Mouse (Mus musculus): Measurements from ENCODE around the gene Cdh4. TPM values are rescaled to one million over a fixed set of nuclear protein-coding genes. Genes with fewer than 3 reads are reported as not detected.

Gene Cdh4
- total RNA-seq, 2 experiments from 2014 or later: 19.0 to 31.0 TPM

DNA sequence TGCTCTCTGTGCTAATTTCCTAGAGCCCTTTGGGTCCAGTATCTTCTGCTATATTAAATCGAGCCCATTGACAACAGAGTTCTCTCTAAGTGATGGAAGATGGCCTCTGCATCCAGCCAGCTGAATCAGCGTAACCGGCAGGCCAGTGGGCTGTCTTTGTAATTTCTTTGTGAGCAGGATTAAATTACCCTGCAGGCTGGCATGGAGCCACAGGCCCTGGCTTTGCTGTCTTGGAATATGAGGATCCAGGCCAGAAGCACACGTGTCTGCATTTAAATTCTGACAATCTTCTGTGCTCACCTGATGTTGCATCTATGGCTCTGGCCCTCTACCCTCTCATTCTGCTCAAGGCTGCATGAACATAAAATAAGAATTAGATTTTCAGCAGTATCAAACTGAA, 17.0 kb downstream of the Cdh4 start:
- no peak for DNase-seq (ENCODE audit: low spot score in 2 of 2)
- intact Hi-C loops (cut with DNase I): no loop called here

DNA sequence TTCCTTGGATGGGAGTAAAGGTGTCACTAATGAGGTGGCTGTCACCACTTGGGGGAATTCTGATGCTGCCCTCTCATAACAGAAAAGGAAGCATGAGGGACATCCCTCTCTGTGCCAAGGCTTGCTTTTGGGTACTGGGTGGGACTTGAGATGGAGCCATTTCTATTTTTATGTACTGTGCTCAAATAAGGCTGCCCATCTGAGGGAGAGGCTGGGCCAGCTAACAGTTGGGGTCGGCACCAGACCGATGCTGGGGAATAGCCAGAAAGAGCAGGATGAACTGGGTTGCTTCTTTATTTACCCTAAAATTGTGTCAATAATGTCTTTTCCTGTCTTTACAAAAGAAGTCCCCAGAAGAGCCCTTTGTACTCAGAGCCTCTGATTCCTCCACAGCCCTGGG, 17.4 kb downstream of the Cdh4 start:
- DNase-seq (ENCODE audit: low spot score in 2 of 2): no peak
- intact Hi-C loops (cut with DNase I): no loop called here

DNA sequence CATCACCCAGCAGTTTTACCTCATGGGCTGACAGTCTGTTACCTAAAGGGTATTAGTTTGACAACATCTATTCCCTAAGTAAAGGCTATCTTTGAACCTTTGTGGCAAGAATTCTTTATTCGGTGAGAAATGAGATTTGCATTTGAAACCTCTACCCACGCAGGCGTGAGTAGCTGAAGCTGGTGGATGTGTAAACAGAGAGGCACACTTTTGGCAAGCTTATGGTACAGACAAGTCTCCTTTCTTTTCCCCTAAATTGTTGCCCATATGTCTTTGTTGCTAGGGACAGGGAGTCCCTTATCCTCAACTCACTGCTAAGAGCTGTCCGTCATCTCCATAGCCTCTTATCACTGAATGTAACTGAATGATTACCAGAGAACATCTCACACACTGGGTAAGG, 21.3 kb downstream of the Cdh4 start:
- DNase-seq (ENCODE audit: low spot score in 2 of 2): no peak
- intact Hi-C loops (cut with DNase I): no loop called here

DNA sequence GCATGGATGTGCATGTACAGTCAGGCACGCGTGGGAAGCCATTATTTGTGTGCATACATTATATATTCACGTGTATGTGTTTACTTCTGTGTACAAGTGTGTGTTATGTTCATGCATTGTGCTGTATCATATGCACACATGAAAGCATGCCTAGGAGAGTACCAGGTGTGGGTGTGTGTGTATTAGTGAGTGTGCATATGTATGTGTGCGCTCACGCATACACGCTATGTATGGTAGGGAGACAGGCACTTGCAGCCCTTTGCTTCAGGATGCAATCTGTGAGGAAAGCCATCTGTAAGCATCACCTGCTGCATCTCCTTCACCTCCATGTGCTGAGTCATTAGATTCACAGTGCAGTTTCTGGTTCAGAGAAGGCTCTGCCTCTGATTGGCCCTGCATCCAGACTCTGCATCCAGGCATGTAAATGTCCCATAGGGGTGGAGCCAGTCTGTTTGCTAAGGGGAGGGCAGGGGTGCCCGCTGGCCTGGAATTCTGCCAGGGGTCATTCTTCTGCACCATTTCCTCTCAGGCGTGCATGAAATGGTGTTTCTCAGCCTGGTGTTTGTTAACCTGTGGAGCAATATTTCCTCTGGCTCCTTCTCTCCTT, 25.7 kb downstream of the Cdh4 start:
- no peak for DNase-seq (ENCODE audit: low spot score in 2 of 2)
- intact Hi-C loops (cut with DNase I): no loop called here

DNA sequence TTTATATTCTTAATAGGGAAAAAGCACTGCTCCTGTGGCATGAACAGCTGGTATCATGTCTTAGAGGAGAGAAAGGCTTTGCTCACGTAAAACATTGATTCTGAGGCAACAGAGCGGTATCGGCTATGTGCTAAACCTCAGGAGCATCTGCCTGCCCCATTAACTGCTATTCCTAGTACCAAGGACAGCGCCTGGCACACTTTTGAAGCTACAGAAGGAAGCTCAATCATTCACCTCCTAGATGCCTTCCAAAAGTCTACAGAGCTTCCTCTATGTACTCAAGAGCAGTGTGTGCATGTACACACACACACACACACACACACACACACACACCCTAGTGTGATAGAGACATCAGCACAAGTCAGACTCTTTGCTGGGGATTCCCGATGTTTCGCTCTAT, 34.4 kb downstream of the Cdh4 start:
- no peak for DNase-seq (ENCODE audit: low spot score in 2 of 2)
- intact Hi-C loops (cut with DNase I): no loop called here

DNA sequence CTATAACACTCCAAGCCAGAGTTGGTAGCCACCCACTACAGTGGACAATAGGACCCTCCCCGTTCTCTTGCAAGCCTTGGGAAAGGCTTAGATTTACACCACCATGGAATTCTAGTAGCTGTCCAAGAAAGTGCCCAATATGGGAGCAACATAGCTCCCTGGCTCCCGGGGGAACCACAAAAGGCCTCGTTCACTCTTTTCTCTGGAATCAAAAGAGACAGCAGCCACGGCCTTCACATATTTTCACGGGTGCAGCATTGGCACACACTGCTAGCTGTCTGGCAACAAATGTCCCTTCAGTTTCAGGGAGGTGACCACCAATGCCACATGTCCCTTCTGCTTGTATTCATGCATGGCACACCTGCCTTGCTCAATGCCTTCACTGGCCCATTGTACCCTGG, 38.6 kb downstream of the Cdh4 start:
- DNase-seq (ENCODE audit: low spot score in 2 of 2): no peak
- intact Hi-C loops (cut with DNase I): no loop called here

DNA sequence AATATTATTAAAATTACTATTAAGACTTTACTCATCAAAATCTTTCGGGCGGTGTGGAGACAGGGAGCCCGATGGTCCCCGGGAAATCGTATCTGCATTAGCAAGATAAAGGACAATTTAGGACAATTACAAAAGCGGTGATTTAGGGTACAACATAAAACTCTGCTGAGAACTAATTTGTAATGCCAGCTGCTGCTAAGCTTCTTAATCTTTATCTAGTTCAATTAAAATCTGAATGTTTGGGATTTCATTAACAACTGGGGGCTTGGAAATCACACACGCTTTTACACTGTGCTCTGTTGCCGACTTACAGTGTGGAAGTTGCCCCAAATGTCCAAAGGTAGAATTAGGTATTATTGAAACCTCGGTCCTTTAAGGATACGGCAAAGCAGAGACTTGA, 39.1 kb downstream of the Cdh4 start:
- DNase-seq (ENCODE audit: low spot score in 2 of 2): no peak
- intact Hi-C loops (cut with DNase I): no loop called here

DNA sequence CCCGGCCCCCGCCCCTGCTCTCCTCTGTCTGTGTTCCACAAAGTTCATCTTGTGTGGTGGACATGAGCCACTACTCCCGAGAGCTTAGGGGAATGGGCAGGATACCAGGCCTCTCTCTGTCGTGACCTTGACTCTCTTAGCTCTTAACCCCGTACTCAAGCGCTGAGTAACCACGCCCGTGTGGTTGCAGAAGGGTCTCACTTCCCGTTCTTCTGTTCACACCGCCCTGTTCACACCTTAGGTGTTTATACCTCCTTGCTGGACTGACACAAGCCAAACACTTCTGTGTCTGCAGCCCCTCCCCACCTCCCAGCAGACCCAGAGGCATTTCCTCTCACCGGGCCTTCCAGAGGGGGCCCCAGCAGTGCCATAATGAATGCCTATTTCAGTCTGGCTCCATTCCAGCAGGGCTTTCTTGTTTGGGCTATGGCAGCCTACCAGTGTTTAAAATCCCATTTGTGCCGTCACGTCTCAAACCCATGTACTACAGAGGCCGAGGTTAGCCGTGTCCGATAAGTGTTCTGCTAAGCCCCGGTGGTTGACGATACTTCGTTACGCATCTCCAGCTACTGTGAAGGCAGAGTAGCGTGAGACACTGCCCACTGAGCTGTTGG, 46.4 kb downstream of the Cdh4 start:
- DNase-seq (ENCODE audit: low spot score in 2 of 2): no peak
- intact Hi-C loops (cut with DNase I): no loop called here

DNA sequence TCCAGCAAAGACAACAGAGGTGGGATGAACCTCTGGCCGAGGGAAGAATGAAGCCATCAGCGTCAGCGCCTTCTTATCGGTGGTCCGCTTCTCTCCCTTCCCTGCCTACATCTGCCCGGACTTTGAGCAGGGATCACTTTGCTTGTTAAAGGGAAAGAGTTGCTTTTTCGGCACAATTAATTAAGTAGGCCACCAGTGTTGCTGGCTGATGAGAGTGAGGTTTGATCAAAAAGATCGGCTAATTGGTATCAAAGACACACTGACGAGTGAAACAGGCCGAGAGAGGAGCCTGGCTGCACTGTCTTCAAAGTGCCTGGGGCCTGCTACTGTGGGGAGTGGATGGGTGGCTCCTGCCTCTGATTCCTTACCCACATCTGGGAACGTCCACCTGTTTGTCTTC, 49.7 kb downstream of the Cdh4 start:
- intact Hi-C loops (cut with DNase I): no loop called here
- no peak for DNase-seq (ENCODE audit: low spot score in 2 of 2)

DNA sequence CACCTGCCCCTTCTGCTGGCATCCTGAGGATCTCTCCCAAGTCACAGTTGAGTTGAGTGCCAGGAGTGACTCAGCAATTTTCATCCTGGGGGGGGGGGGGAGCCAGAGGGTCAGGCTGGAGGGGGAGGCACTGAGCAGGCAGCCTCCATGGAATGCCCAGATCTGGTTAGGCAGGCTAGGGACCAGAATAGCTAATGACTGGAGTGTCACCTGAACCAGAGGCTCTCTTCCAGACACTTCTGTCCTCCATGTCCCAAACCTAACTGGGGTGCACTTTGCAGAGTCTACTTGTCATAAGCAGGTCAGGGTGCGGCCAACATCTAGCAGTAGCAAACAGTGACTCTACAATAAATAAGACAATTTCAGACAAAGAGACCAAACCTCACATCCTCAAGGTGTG, 52.0 kb downstream of the Cdh4 start:
- DNase-seq (ENCODE audit: low spot score in 2 of 2): no peak
- intact Hi-C loops (cut with DNase I): no loop called here

DNA sequence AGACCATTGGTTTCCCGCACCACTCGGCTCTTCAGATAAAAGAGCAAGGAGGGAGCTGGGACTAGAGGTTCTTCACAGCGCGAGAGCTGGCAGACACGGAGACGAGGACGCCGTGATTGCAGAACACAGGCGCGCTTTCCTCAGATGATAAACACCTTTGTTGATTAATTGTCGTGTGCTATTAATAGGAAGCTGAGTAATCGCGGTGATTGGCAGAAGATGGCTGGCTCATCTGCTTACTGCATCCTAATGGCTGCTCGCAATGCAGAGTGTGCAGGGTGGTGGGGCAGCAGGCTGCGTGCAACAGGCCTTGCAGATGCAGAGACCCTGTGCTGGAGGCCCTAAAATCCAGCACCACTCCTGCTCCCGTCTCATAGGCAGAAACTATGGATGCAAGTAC, 68.2 kb downstream of the Cdh4 start:
- DNase-seq (ENCODE audit: low spot score in 2 of 2): no peak
- intact Hi-C loops (cut with DNase I): no loop called here

DNA sequence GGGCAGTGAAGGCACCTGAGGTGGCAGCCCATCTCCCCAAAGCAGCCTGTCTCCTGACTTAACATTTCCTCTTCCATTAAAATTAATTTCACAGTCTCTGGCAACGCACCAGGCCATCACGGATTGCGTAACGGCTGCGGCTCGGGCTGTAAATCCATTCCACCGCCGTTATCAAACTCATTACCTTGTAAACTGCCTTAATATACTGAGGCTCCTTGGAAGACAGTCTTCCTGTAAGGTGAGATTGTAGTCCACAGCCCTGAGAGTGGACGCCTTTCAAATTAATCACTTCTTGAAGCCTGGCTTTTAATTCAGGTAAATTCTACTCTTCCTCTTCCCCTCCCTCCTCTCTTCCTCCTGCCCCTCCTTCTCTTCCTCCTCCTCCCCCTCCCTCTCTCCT, 74.3 kb downstream of the Cdh4 start:
- no peak for DNase-seq (ENCODE audit: low spot score in 2 of 2)
- intact Hi-C loops (cut with DNase I): no loop called here

DNA sequence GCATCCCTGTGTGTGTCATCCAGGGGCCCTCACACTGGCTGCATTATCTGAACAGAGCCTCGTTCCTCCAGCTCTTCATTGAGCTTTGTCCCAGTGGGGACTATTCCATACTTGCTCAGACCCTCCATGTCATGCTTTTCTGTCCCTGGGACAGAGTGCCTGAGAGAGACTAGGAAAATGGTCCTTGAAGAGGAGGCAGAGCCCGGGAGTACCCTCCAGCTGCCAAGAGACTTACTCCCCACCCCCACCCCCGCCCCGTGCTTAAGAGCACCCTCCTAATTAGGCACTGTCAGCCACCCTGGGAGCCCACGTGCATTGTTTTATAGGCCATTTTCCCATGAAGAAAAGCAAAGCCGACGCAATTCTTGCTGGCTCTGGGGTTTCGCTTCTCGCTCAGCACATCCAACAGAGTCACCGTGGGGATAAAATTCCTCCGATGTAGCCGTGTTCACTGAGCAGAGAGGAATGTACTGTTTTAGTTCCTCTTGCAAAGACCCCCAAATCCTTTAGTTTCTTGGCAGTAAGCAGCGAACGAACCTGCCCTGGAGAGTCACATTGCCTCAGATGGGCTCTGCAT, 76.3 kb downstream of the Cdh4 start:
- DNase-seq (ENCODE audit: low spot score in 2 of 2): no peak
- intact Hi-C loops (cut with DNase I): no loop called here

DNA sequence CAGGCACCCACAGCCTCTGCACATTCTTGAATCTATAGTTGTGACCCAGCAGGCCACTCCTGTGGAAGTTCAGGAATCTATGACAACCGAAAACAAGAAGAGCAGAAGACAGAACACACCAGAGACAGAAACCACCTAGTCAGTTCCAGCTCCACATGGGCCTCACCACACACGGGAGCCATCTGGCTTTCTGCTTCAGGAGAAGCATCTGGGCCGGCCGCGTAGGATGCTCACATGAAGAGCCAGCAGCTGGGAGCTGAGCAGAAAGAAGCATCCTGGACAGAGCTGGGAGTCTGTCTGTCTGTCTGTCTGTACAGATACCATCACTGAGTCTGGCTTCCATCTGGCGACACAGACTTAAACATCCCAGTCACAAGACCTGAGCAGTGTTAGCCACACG, 76.9 kb downstream of the Cdh4 start:
- intact Hi-C loops (cut with DNase I): no loop called here
- DNase-seq (ENCODE audit: low spot score in 2 of 2): peak; percentile 22 to 41

DNA sequence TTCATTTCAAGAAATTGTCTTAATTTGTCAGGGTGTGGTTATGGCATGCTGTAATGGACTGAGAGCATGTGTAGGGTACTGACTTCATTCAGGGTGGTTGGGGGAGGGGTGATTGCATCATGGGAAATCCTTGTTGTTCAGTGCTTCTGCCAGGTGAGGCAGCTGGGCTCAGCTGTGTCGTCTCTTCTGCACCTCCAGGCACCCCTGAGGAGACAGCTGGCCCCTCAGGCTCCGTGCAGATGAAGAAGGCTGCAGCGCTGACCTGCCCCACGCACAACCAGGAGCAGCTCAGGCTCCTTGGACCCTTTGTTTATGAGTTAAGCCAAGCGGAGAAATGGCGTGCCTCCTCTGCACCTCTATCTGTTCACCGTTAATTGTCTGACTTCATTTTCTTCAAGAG, 77.7 kb downstream of the Cdh4 start:
- no peak for DNase-seq (ENCODE audit: low spot score in 2 of 2)
- intact Hi-C loops (cut with DNase I): no loop called here

DNA sequence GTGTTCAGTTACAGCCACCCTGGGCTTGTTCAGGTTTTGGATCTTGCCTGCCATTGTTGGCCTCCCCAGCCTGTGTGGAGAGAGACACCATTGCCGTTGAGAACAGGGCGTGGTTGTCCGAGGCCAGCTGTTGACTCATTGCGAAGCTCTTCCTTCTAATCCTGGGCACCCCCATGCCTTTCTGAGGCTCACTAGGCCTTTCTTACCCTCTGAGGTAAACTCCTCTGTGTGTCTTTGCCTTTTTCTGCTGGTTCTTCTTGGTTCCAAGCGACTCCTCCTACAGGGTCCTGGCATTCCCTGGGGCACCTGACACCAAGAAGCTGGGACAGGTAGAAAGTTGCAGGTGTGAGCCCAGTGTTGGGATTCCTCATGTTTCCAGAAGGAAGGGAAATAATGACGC, 78.7 kb downstream of the Cdh4 start:
- no peak for DNase-seq (ENCODE audit: low spot score in 2 of 2)
- intact Hi-C loops (cut with DNase I): no loop called here

DNA sequence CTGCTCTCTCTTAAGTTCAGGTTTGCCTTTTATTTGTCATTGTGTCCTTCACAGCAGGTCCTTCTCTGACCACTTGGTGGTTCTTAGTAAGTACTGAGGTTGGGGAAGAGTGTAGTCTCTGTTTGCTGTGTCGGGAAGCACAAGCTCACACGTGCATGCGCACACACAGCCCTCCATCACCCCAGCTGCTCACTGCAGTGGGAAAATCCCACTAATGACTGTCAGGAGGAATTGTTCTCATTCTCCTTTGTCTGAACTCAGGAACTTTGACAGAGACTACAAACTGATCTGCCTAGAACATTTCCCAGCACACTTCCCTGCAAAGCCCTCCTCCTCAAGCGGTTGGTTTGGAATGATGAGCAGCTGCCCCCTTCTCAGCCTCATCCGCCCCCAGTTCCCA, 79.2 kb downstream of the Cdh4 start:
- intact Hi-C loops (cut with DNase I): no loop called here
- no peak for DNase-seq (ENCODE audit: low spot score in 2 of 2)

DNA sequence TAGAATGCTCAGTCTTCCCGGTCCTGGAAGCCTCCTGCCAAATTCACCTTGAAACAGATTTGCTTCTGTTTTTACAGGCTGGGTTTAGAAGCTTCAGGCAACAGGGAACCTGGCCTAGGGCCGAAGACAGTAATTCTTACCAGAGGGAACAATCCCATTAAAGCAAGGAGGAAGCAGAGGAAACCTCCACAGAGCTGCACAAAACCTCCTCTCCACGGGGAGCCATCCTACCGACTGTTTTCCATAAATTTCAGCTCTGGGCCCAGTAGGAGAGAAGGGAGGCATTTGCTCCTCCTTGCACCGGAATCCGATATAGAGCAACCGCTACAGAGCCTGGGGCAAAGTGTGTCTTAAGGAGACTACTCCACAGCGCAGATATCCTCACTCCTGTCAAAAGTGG, 79.9 kb downstream of the Cdh4 start:
- DNase-seq (ENCODE audit: low spot score in 2 of 2): no peak
- intact Hi-C loops (cut with DNase I): no loop called here

DNA sequence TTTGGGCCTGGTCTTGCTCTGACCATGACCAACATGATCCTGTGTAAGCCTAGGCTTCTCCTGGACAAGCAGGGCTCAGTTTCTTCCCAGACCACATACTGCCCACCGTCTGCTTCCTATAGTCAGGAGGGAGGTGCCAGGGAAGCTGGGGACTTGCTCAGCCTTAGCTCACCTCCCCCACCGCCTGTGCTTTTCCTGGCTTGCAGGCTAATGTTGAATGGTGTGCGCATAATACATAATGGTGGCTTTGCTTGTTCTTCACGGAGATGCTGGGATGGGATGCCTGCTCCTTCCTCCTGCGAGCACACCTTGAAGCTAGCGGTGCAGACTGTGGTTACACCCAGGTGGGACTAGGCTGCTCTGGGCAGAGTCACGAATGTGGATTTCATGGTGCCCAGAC, 84.7 kb downstream of the Cdh4 start:
- no peak for DNase-seq (ENCODE audit: low spot score in 2 of 2)
- intact Hi-C loops (cut with DNase I): no loop called here

DNA sequence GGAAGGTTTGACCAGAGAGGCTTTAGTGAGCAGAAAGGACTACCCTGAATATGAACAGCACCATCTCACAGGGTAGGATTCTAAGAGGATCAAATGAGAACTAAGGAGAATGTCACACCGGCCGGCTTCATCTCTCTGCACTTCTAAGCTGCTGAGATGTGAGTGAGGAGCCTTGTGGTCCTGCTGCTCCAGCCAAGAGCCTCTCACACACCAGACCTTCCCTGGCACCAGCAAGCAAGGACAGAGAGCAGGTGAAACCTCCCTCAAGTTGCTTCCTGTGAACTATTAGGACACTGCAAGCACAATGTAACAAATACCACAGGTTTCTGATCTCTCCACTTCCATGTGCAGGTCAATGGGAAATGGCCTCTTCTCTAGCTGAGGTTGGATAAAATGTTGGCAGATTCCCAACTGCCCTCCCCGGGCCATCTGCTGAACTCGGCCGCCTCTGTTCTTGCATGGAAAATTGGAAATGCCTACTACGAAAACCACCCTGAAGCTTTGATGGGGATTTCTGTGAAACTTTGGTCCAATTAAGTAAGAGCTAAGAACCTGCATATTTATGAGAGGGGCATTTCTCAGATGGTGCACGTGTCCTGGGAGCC, 88.3 kb downstream of the Cdh4 start:
- no peak for DNase-seq (ENCODE audit: low spot score in 2 of 2)
- intact Hi-C loops (cut with DNase I): no loop called here

DNA sequence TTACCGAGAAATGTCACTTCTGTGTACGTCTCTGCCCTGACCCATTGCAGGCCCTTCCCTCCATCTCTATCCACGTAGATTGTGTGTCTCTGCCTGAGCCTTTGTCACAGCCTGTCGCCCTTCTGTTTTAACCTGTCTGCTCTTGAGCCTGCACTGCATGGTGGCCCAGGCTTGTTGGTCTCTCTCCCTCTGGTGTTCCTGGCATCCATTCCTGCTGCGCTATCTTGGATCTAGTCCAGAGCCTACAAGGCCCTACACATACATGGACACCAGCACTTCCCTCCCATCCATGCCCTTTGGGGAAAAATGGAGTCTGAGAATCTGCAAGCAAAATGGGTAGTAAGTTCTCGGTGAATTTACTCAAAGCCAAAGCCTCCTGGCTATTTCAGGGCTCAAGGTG, 91.0 kb downstream of the Cdh4 start:
- no peak for DNase-seq (ENCODE audit: low spot score in 2 of 2)
- intact Hi-C loops (cut with DNase I): no loop called here
